Mouse (Mus musculus): ENCODE results near the gene Slc44a2. TPM values are rescaled to one million over a fixed set of nuclear protein-coding genes. Genes with fewer than 3 reads are reported as not detected.
A peak's percentile ranks its signal among the peaks of the same experiment; 100 is the strongest.

The Slc44a2 gene
- 62.6 and 71.5 TPM in 2 replicates for polyA plus RNA-seq (2016; fragmentation: Nextera tagmentation; extraction: Ambion mirVana)

DNA sequence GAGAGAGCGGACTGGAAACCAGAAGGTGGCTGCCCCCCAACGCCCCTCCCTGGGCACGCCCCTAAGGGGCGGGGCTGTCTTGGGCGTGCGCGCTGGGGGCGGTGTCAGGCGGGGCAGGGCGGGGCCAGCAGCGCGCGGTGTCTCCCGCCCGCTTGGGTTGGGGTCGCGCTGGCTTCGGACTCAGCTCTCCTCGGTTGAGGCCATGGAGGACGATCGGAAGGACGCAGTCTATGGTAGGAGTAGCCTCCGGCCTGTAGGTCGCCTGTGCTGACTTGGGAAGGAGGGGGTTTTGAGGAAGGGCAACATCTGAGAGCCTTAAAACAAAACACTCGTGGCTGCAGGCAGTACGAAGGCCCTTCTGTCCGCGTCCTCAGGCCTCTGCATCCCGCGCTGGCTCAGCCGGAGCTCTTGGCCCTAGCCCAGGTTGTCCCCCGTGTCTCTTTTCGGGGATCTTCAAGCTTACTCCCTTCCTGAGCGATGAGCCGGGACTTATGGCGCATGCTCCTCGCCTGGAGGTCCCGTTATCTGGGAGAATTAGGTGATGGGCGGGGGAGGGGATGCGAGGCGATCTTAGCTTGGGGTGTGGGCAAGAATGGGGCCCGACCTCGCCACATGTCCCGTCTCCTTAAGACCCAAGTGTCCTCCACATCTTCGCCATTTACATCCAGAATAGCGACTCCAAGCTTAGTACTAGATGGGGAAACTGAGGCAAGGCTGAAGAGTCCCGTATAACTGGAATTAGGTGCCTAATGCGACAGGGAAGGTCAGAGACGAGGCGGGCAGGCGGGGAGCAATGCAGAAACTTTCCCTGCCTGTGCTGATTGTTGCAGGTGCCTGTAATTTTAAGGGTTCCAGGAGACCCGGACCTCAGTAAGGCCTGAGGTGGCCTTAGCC, at the start of gene Slc44a2:
TSS of gene Slc44a2 (plus strand) at position 80 of the 894 bp plus-strand sequence.
- Histone ChIP-seq H3K36me3 (replicated peaks) (peaks cover 14% of the 10 kb centered on the region), H3K4me3 (peak within 1 kb of the TSS; percentile 85), H3K27me3 (ENCODE audit: poor library complexity, severe bottlenecking) (no peaks in the 10 kb centered on the region), H3K9me3 (no peaks in the 10 kb centered on the region), H3K4me1 (peaks cover 26% of the 10 kb centered on the region), H3K27ac (peak within 1 kb of the TSS; percentile 83)
- DNase-seq (ENCODE audit: extremely low spot score, low spot score) = peak; percentile 85
- under 1% methylated on average over 52 of the region's 52 CpGs for WGBS

DNA sequence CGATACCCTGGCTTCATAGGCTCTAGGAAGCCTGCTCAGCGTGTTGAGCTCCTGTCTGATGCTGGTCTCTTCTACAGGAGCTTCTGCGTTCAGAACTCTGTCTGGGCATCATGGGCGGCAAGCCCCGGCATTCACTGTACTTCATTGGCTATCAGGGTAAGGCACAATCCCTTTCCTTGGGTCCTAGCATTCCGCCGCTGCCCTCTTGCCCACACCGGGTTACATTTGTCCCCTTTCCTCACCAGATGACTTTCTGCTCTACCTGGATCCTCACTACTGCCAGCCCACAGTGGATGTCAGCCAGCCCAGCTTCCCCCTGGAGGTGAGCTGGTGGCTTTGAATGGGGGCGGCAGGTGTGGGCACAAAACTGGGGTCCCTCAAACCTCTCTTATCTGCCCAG, 48.1 kb upstream of the Slc44a2 start:
- 89% methylated on average over 9 of the region's 9 CpGs for WGBS
- H3K36me3 ChIP-seq (replicated peaks) = peaks cover 99% of the 10 kb centered on the region
- H3K27ac ChIP-seq = no peak overlapping the region
- H3K4me1 ChIP-seq = no peaks in the 10 kb centered on the region
- no peaks in the 10 kb centered on the region for H3K27me3 ChIP-seq (ENCODE audit: poor library complexity, severe bottlenecking)
- DNase-seq (ENCODE audit: extremely low spot score, low spot score) = no peak
- H3K4me3 ChIP-seq = no peak overlapping the region
- no peaks in the 10 kb centered on the region for H3K9me3 ChIP-seq

- 92% methylated on average over 8 of the region's 8 CpGs for WGBS
- Histone ChIP-seq H3K36me3 (replicated peaks) (peaks cover 100% of the 10 kb centered on the region), H3K4me3 (no peak overlapping the region), H3K27me3 (ENCODE audit: poor library complexity, severe bottlenecking) (no peaks in the 10 kb centered on the region), H3K4me1 (no peaks in the 10 kb centered on the region), H3K9me3 (no peaks in the 10 kb centered on the region), H3K27ac (no peak overlapping the region)
- no peak for DNase-seq (ENCODE audit: extremely low spot score, low spot score)
These were observed 47.4 kb upstream of the Slc44a2 start for GRCm38 (mm10) chr9:21273094-21273493.

GRCm38 (mm10) chr9:21273520-21274228, 46.8 kb upstream of the Slc44a2 start:
- 85% methylated on average over 7 of the region's 7 CpGs for WGBS
- no peak for DNase-seq (ENCODE audit: extremely low spot score, low spot score)
- H3K27me3 ChIP-seq (ENCODE audit: poor library complexity, severe bottlenecking) = no peaks in the 10 kb centered on the region
- no peaks in the 10 kb centered on the region for H3K4me1 ChIP-seq
- H3K27ac ChIP-seq = no peak overlapping the region
- H3K9me3 ChIP-seq = no peaks in the 10 kb centered on the region
- H3K36me3 ChIP-seq (replicated peaks) = peaks cover 100% of the 10 kb centered on the region
- no peak overlapping the region for H3K4me3 ChIP-seq

- Histone ChIP-seq H3K36me3 (replicated peaks) (peaks cover 100% of the 10 kb centered on the region), H3K9me3 (no peaks in the 10 kb centered on the region)
These were observed 46.2 kb upstream of the Slc44a2 start for GRCm38 (mm10) chr9:21274336-21274735.

GRCm38 (mm10) chr9:21275013-21275710, 45.3 kb upstream of the Slc44a2 start:
- WGBS = 89% methylated on average over 7 of the region's 7 CpGs
- Histone ChIP-seq H3K4me3 (no peak overlapping the region), H3K4me1 (no peaks in the 10 kb centered on the region), H3K27me3 (ENCODE audit: poor library complexity, severe bottlenecking) (no peaks in the 10 kb centered on the region), H3K9me3 (no peaks in the 10 kb centered on the region), H3K36me3 (replicated peaks) (peaks cover 100% of the 10 kb centered on the region), H3K27ac (no peak overlapping the region)
- no peak for DNase-seq (ENCODE audit: extremely low spot score, low spot score)

More at GRCm38 (mm10) chr9:21274336-21274735, 46.2 kb upstream of the Slc44a2 start:
- no peak for DNase-seq (ENCODE audit: extremely low spot score, low spot score)
- Histone ChIP-seq H3K4me1 (no peaks in the 10 kb centered on the region), H3K27ac (no peak overlapping the region), H3K27me3 (ENCODE audit: poor library complexity, severe bottlenecking) (no peaks in the 10 kb centered on the region), H3K4me3 (no peak overlapping the region)
- WGBS = 94% methylated on average over 3 of the region's 3 CpGs

GRCm38 (mm10) chr9:21275727-21276126, 44.8 kb upstream of the Slc44a2 start:
- Histone ChIP-seq H3K36me3 (replicated peaks) (peaks cover 99% of the 10 kb centered on the region), H3K4me3 (no peak overlapping the region)
- 89% methylated on average over 12 of the region's 12 CpGs for WGBS

DNA sequence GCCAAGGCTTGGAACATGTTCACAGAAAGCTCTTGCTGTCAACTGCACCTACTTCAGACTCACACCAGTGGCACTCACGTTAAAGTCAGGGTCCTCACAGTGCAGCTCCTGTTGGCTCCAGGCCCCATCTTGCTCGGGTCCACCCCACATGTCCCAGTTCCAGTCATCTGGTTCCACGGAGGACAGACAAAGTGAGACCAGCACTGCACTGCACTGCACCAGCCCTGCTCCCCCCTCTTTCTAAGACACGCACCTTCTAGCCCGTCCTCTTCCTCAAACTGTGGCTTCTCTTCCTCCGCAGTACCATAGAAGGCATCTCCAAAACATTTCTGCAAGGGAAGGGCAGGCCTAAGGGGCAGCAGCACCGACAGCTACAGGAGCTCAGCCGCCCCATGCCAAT, 44.2 kb upstream of the Slc44a2 start:
- 87% methylated on average over 8 of the region's 8 CpGs for WGBS
- no peak overlapping the region for H3K27ac ChIP-seq
- H3K36me3 ChIP-seq (replicated peaks) = peaks cover 99% of the 10 kb centered on the region

More at GRCm38 (mm10) chr9:21275727-21276126, 44.8 kb upstream of the Slc44a2 start:
- H3K27ac ChIP-seq = no peak overlapping the region
- no peaks in the 10 kb centered on the region for H3K27me3 ChIP-seq (ENCODE audit: poor library complexity, severe bottlenecking)
- no peaks in the 10 kb centered on the region for H3K4me1 ChIP-seq
- H3K9me3 ChIP-seq = no peaks in the 10 kb centered on the region
- DNase-seq (ENCODE audit: extremely low spot score, low spot score) = no peak

GRCm38 (mm10) chr9:21277776-21278175, 42.7 kb upstream of the Slc44a2 start:
- Histone ChIP-seq H3K4me3 (no peak overlapping the region), H3K27me3 (ENCODE audit: poor library complexity, severe bottlenecking) (no peaks in the 10 kb centered on the region), H3K36me3 (replicated peaks) (peaks cover 98% of the 10 kb centered on the region), H3K4me1 (no peaks in the 10 kb centered on the region), H3K27ac (no peak overlapping the region), H3K9me3 (no peaks in the 10 kb centered on the region)
- no peak for DNase-seq (ENCODE audit: extremely low spot score, low spot score)
- WGBS = 98% methylated on average over 5 of the region's 5 CpGs

More for the DNA sequence above, 44.2 kb upstream of the Slc44a2 start:
- Histone ChIP-seq H3K9me3 (no peaks in the 10 kb centered on the region), H3K4me3 (no peak overlapping the region), H3K27me3 (ENCODE audit: poor library complexity, severe bottlenecking) (no peaks in the 10 kb centered on the region), H3K4me1 (no peaks in the 10 kb centered on the region)
- no peak for DNase-seq (ENCODE audit: extremely low spot score, low spot score)

DNA sequence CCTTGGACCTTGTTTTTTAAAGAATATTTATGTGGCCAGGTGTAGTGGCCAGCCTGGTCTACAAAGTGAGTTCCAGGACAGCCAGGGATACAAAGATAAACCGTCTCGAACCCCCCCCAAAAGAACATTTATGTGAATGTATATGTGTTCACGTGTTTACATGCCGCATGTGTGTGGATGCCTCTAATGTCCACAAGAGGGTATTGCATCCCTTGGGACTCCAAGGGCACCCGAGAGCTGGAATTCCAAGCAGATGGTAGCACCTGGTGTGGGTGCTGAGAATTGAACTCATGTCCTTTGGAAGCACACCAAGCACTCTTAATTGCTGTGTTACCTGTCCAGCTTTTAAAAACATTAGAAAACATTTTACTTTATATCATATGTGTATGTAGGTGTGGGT, 36.9 kb upstream of the Slc44a2 start:
- no peak overlapping the region for H3K4me3 ChIP-seq
- H3K36me3 ChIP-seq (replicated peaks) = peaks cover 69% of the 10 kb centered on the region
- 92% methylated on average over 5 of the region's 5 CpGs for WGBS
- DNase-seq (ENCODE audit: extremely low spot score, low spot score) = no peak
- H3K27me3 ChIP-seq (ENCODE audit: poor library complexity, severe bottlenecking) = no peaks in the 10 kb centered on the region
- H3K4me1 ChIP-seq = peaks cover 21% of the 10 kb centered on the region
- no peak overlapping the region for H3K27ac ChIP-seq
- no peaks in the 10 kb centered on the region for H3K9me3 ChIP-seq

- 88% methylated on average over 3 of the region's 3 CpGs for WGBS
These were observed 36.5 kb upstream of the Slc44a2 start for GRCm38 (mm10) chr9:21283994-21284393.

DNA sequence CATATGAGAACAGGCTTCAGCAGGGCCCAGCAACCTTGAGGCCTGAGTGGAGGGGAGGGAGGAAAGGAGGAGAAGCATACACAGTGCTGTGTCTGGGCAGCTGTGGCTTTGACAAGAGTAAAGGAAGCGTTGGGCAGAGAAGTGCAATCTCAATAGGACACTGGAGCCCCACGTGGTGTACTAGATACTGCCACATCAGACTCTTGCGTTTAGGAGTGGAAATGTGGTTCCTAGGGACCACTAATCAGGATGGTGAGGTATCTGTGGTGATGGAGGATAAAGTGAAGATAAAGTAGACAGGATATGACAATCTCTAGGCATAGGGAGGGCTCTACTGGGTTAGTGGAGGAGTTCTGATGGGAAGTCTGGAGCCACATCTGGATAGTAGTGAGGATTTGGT, 33.7 kb upstream of the Slc44a2 start:
- no peak for DNase-seq (ENCODE audit: extremely low spot score, low spot score)
- H3K4me1 ChIP-seq = peaks cover 43% of the 10 kb centered on the region
- WGBS = 67% methylated on average over 3 of the region's 3 CpGs
- no peaks in the 10 kb centered on the region for H3K9me3 ChIP-seq
- peak overlapping the region; percentile 83 for H3K4me3 ChIP-seq
- 0 out of 2 replicates have a peak overlapping the region, but pooled peaks have one; percentile 90 for H3K27ac ChIP-seq
- H3K36me3 ChIP-seq (replicated peaks) = peaks cover 46% of the 10 kb centered on the region
- H3K27me3 ChIP-seq (ENCODE audit: poor library complexity, severe bottlenecking) = no peaks in the 10 kb centered on the region

More at GRCm38 (mm10) chr9:21283994-21284393, 36.5 kb upstream of the Slc44a2 start:
- no peak for DNase-seq (ENCODE audit: extremely low spot score, low spot score)
- Histone ChIP-seq H3K27ac (no peak overlapping the region), H3K27me3 (ENCODE audit: poor library complexity, severe bottlenecking) (no peaks in the 10 kb centered on the region), H3K36me3 (replicated peaks) (peaks cover 69% of the 10 kb centered on the region), H3K4me3 (no peak overlapping the region), H3K9me3 (no peaks in the 10 kb centered on the region), H3K4me1 (peaks cover 25% of the 10 kb centered on the region)

All from forebrain, embryonic 10.5 days (tissue).